Mouse (Mus musculus) neural tube, embryonic 10.5 days (tissue): ENCODE results near the gene Nlrp4f.

ENCODE experiments used
- DNase-seq: peaks from one replicate; pipeline ENCODE4 v3.0.0-alpha.2; 2017; ENCODE audit warnings: low spot score; ENCODE audit errors: extremely low spot score

Nlrp4f gene

GRCm38 (mm10) chr13:65205877-65206276, at the start of gene Nlrp4f:
Nlrp4f (minus strand) TSS chr13:65205977.
- DNase-seq, result no peak

- DNase-seq, result no peak
Measured at GRCm38 (mm10) chr13:65243273-65243672, 37.5 kb upstream of the Nlrp4f start.

GRCm38 (mm10) chr13:65242319-65242787, 36.6 kb upstream of the Nlrp4f start:
- no peak for DNase-seq

GRCm38 (mm10) chr13:65241627-65242318, 36.0 kb upstream of the Nlrp4f start:
- peak; percentile 43 for DNase-seq

GRCm38 (mm10) chr13:65241099-65241626, 35.4 kb upstream of the Nlrp4f start:
- DNase-seq, result peak; percentile 94

GRCm38 (mm10) chr13:65240509-65241098, 34.8 kb upstream of the Nlrp4f start:
- DNase-seq, result peak; percentile 91

- DNase-seq, result no peak
Measured at GRCm38 (mm10) chr13:65237211-65237610, 31.4 kb upstream of the Nlrp4f start.

- DNase-seq, result no peak
Measured at GRCm38 (mm10) chr13:65226657-65227056, 20.9 kb upstream of the Nlrp4f start.

GRCm38 (mm10) chr13:65225945-65226344, 20.2 kb upstream of the Nlrp4f start:
- no peak for DNase-seq

GRCm38 (mm10) chr13:65200667-65201066, 5.1 kb downstream of the Nlrp4f start:
- no peak for DNase-seq

GRCm38 (mm10) chr13:65176472-65177091, 29.2 kb downstream of the Nlrp4f start:
- DNase-seq, result no peak

- DNase-seq, result peak; percentile 53
Measured at GRCm38 (mm10) chr13:65175734-65176471, 29.9 kb downstream of the Nlrp4f start.

GRCm38 (mm10) chr13:65174102-65174501, 31.7 kb downstream of the Nlrp4f start:
- DNase-seq, result no peak

GRCm38 (mm10) chr13:65149940-65150339, 55.8 kb downstream of the Nlrp4f start, which contains the start of gene Olfr466:
Olfr466 (plus strand) TSS chr13:65150240.
- no peak for DNase-seq

- no peak for DNase-seq
Measured at GRCm38 (mm10) chr13:65137789-65138188, 68.0 kb downstream of the Nlrp4f start, which contains the start of gene Olfr465-ps1. Olfr465-ps1 (plus strand) TSS chr13:65138089.
